Mouse (Mus musculus): ENCODE measurements around the gene Piwil1.

- TF ChIP-seq CTCF (IDR thresholded peaks at IDR 0.05; ENCODE audit: borderline replicate concordance, insufficient read depth, low read depth, low read length) (no peak), POLR2A (IDR thresholded peaks at IDR 0.05; ENCODE audit: borderline replicate concordance, insufficient read depth, low read length) (no peak)
Observed at GRCm38 (mm10) chr5:128776386-128776785, 74.1 kb downstream of the Piwil1 start.

Measured in cerebellum, adult 2 months (tissue).